Mouse (Mus musculus): ENCODE measurements around the gene Ptprm. TPM values are rescaled to one million over a fixed set of nuclear protein-coding genes. Genes with fewer than 3 reads are reported as not detected.

Gene Ptprm
- polyA plus RNA-seq, 1 experiment from 2014 or later: 10.3 TPM

DNA sequence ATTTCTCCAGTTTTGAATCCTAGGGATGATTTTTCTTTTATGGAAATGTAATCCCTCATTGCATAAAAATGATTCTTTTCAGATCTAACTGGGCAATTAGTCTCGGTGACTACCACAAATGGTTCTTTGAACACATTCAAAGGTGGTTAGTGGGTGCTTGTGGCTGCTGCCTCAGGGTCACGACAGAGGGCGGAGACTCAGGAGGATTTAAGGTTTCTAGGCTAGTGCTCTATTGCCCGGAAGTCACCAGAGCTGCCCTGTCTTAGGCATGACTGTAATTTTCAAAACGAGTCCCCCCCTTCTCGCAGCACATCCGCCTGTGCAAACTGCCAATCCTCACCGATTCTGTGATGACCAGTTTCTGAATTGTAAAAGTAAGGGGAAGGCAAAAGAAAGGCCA lies 683.0 kb downstream of the Ptprm start:
- WGBS: 63% methylated on average over 8 of the region's 8 CpGs
- H3K4me1 ChIP-seq (ENCODE audit: control insufficient read depth, insufficient read depth, low read length): no peaks in the 10 kb centered on the region
- no peak for DNase-seq (ENCODE audit: low spot score)
- no peak overlapping the region for H3K4me2 ChIP-seq (ENCODE audit: low read depth, low read length)
- ATAC-seq (replicated peaks; ENCODE audit: insufficient number of reproducible peaks, low FRiP score, low TSS enrichment, low read depth): no peak
- no peaks in the 10 kb centered on the region for H3K27me3 ChIP-seq (ENCODE audit: control insufficient read depth, insufficient read depth, low read length)
- H3K4me3 ChIP-seq (ENCODE audit: low read depth, low read length): no peak overlapping the region
- H3K9me3 ChIP-seq (replicated peaks; ENCODE audit: control insufficient read depth, low read length): no peaks in the 10 kb centered on the region
- H3K36me3 ChIP-seq (replicated peaks; ENCODE audit: control insufficient read depth, insufficient read depth, low read depth, low read length): no peaks in the 10 kb centered on the region
- H3K9ac ChIP-seq (replicated peaks; ENCODE audit: low read length): no peak overlapping the region
- no peak overlapping the region for H3K27ac ChIP-seq (replicated peaks; ENCODE audit: low read depth, low read length)

DNA sequence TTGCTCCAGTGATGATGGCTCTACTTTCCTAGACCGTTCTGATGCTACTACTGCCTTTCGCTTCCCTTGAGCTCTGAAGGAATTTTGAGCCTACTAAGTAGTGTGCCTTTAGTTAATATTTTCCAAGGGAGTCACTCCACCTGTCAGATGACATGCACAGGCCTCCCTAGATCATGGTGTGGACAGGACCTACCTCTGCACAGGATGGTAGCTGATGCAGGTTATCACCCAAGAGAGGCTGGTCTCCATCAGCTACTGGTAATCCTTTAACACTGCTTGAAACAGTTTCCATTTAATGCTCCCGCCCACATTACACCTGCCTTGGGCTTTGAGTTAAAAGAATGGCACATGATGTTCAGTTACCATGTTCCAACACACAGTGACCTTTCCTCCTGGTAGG lies 688.5 kb downstream of the Ptprm start:
- no peak for ATAC-seq (replicated peaks; ENCODE audit: insufficient number of reproducible peaks, low FRiP score, low TSS enrichment, low read depth)
- H3K4me2 ChIP-seq (ENCODE audit: low read depth, low read length): no peak overlapping the region
- DNase-seq (ENCODE audit: low spot score): no peak
- no peaks in the 10 kb centered on the region for H3K27me3 ChIP-seq (ENCODE audit: control insufficient read depth, insufficient read depth, low read length)
- 90% methylated on average over 3 of the region's 3 CpGs for WGBS
- H3K9me3 ChIP-seq (replicated peaks; ENCODE audit: control insufficient read depth, low read length): no peaks in the 10 kb centered on the region
- no peak overlapping the region for H3K27ac ChIP-seq (replicated peaks; ENCODE audit: low read depth, low read length)
- H3K4me3 ChIP-seq (ENCODE audit: low read depth, low read length): no peak overlapping the region
- no peak overlapping the region for H3K9ac ChIP-seq (replicated peaks; ENCODE audit: low read length)
- no peaks in the 10 kb centered on the region for H3K36me3 ChIP-seq (replicated peaks; ENCODE audit: control insufficient read depth, insufficient read depth, low read depth, low read length)
- no peaks in the 10 kb centered on the region for H3K4me1 ChIP-seq (ENCODE audit: control insufficient read depth, insufficient read depth, low read length)

DNA sequence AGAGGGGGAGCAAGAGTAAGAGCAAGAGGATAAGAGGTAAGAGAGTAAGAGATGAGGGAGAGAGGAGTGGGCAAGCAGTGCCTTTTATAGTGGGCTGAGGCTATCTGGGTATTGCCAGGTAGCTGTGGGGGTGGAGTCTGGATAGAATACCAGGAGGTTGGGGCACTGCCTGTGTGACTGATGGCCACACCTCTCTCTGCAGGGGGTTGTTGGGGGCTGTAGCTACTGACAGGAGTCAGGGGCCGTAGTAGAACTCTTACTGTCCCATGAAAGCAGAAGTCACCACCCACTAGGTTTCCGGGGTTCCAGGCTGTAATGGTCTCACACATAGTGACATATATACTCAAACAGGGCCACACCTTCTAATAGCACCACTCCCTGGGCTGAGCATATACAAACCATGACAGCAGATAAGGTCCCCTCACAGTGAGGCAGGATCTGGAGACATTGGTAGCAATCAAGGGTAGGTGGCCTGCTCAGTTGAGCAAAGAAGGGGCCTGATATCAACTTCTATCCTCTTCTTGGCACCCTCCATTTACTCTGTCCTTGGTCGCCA lies 689.0 kb downstream of the Ptprm start:
- Histone ChIP-seq H3K36me3 (replicated peaks; ENCODE audit: control insufficient read depth, insufficient read depth, low read depth, low read length) (no peaks in the 10 kb centered on the region), H3K4me3 (ENCODE audit: low read depth, low read length) (no peak overlapping the region), H3K4me1 (ENCODE audit: control insufficient read depth, insufficient read depth, low read length) (no peaks in the 10 kb centered on the region), H3K27me3 (ENCODE audit: control insufficient read depth, insufficient read depth, low read length) (no peaks in the 10 kb centered on the region), H3K9me3 (replicated peaks; ENCODE audit: control insufficient read depth, low read length) (no peaks in the 10 kb centered on the region), H3K27ac (replicated peaks; ENCODE audit: low read depth, low read length) (no peak overlapping the region), H3K4me2 (ENCODE audit: low read depth, low read length) (no peak overlapping the region), H3K9ac (replicated peaks; ENCODE audit: low read length) (no peak overlapping the region)
- ATAC-seq (replicated peaks; ENCODE audit: insufficient number of reproducible peaks, low FRiP score, low TSS enrichment, low read depth) (no peak), DNase-seq (ENCODE audit: low spot score) (no peak)
- WGBS: 85% methylated on average over 3 of the region's 3 CpGs

DNA sequence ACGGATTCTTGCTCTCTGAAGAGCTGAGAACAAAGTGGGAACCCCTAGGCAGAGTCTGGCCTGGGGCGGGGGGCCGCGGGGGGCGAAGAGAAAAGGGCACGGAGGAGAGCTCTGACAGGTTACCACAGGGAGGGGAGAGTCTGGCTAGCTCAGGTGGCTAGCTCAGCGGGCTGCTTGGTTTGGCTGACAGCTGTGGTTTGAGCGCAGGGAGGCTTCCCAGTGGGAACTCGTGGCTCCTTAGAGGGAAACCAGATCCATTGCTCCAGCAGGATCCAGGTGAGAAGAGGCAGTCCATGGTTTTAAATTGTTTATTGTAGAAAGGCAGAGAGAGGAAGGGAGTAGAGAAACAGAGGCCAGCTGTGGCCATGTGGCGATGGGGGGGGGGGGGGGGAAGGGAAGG lies 689.5 kb downstream of the Ptprm start:
- Histone ChIP-seq H3K4me1 (ENCODE audit: control insufficient read depth, insufficient read depth, low read length) (no peaks in the 10 kb centered on the region), H3K27ac (replicated peaks; ENCODE audit: low read depth, low read length) (no peak overlapping the region), H3K4me3 (ENCODE audit: low read depth, low read length) (no peak overlapping the region), H3K27me3 (ENCODE audit: control insufficient read depth, insufficient read depth, low read length) (no peaks in the 10 kb centered on the region), H3K9me3 (replicated peaks; ENCODE audit: control insufficient read depth, low read length) (no peaks in the 10 kb centered on the region), H3K9ac (replicated peaks; ENCODE audit: low read length) (no peak overlapping the region), H3K4me2 (ENCODE audit: low read depth, low read length) (no peak overlapping the region), H3K36me3 (replicated peaks; ENCODE audit: control insufficient read depth, insufficient read depth, low read depth, low read length) (no peaks in the 10 kb centered on the region)
- 56% methylated on average over 9 of the region's 10 CpGs for WGBS
- ATAC-seq (replicated peaks; ENCODE audit: insufficient number of reproducible peaks, low FRiP score, low TSS enrichment, low read depth) (no peak), DNase-seq (ENCODE audit: low spot score) (no peak)

DNA sequence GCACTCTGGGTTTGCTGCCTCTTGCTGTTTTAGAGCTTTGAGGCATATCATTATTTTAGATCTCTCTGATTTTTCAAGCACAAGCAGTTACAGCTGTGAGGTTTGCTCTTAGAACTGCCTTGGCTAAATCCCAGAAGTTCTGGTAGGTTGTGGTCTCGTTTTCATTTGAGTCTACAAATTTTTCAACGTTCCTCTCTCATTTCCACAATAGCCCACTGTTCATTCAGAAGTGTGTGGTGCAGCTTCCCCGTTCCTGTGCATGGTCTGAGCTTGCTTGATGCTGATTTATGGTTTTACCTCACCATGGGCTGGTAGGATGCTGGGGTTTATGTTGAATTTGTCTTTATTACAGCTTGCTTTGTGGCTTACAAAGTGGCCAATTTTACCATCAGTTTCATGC lies 695.0 kb downstream of the Ptprm start:
- Histone ChIP-seq H3K4me2 (ENCODE audit: low read depth, low read length) (no peak overlapping the region), H3K4me1 (ENCODE audit: control insufficient read depth, insufficient read depth, low read length) (no peaks in the 10 kb centered on the region), H3K27me3 (ENCODE audit: control insufficient read depth, insufficient read depth, low read length) (no peaks in the 10 kb centered on the region), H3K36me3 (replicated peaks; ENCODE audit: control insufficient read depth, insufficient read depth, low read depth, low read length) (no peaks in the 10 kb centered on the region), H3K27ac (replicated peaks; ENCODE audit: low read depth, low read length) (no peak overlapping the region), H3K9me3 (replicated peaks; ENCODE audit: control insufficient read depth, low read length) (no peaks in the 10 kb centered on the region), H3K9ac (replicated peaks; ENCODE audit: low read length) (no peak overlapping the region), H3K4me3 (ENCODE audit: low read depth, low read length) (no peak overlapping the region)
- WGBS: 64% methylated on average over 3 of the region's 3 CpGs
- ATAC-seq (replicated peaks; ENCODE audit: insufficient number of reproducible peaks, low FRiP score, low TSS enrichment, low read depth) (no peak), DNase-seq (ENCODE audit: low spot score) (no peak)

DNA sequence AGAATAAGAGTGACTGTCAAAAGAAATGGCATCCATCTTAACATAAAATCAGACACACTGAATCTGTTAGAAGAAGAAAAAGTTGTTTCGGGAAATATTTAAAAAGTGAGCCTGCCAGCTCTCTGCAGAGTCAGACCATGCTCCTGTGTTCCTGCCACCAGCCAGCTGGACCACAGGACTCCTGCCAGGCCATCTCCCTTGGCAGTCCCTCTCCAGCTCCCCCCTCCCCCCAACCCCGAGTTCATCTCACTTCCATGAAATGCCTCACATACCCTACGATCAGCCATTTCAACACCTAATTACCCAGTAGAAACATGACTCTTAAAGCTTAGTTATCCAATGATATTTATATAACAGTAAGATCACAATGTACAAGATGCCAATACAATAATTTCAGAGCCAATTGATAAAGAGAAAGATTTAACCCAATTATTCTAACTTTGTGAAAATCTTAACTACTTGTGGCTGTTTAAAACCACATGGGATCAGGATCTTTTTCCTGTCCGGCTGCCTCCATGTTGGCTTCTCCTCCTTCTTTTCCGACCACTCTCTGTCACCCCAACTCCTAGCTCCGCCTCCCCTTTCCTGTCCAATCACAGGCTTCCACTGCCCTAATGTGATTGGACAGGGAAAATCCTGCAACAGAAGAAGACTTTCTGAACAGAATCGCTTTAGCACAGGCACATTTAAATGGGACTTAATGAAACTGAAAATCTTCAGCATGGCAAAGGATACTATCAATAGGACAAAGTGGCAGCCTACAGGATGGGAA lies 716.1 kb downstream of the Ptprm start:
- DNase-seq (ENCODE audit: low spot score) (no peak), ATAC-seq (replicated peaks; ENCODE audit: insufficient number of reproducible peaks, low FRiP score, low TSS enrichment, low read depth) (no peak)
- 80% methylated on average over 7 of the region's 7 CpGs for WGBS
- Histone ChIP-seq H3K27ac (replicated peaks; ENCODE audit: low read depth, low read length) (no peak overlapping the region), H3K9ac (replicated peaks; ENCODE audit: low read length) (no peak overlapping the region), H3K36me3 (replicated peaks; ENCODE audit: control insufficient read depth, insufficient read depth, low read depth, low read length) (no peaks in the 10 kb centered on the region), H3K4me1 (ENCODE audit: control insufficient read depth, insufficient read depth, low read length) (no peaks in the 10 kb centered on the region), H3K9me3 (replicated peaks; ENCODE audit: control insufficient read depth, low read length) (no peaks in the 10 kb centered on the region), H3K4me3 (ENCODE audit: low read depth, low read length) (no peak overlapping the region), H3K27me3 (ENCODE audit: control insufficient read depth, insufficient read depth, low read length) (no peaks in the 10 kb centered on the region), H3K4me2 (ENCODE audit: low read depth, low read length) (no peak overlapping the region)

DNA sequence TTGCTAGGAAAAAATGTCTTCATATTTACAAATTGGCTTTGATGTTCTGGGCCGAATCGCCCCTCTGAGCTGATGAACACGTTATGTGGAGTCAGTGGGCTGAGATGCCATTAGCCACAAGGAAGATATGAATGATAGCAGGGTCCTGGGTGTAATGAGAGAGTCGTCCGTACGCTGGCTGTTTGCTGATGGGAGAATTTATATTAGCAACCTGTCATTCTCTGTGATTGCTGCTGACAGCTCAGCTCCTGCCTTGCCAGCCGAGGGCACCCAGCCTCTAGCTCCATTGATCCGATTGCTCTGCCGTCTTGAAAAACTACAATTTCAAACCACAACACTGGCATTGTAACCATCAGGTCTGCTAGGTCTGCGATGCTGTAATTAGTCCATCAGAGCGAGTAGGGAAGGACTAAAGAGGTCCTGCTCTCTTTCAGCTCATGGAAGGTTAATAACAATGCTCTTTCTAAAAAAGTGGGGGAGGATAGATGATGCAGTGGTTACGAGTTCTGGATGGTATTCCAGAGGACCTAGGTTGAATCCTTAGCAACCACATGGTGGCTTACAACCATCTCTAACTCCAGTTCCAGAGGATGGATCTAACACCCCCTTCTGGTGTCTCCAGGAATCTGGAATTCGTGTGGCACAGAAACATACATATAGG lies 734.1 kb downstream of the Ptprm start:
- H3K9ac ChIP-seq (replicated peaks; ENCODE audit: low read length): no peak overlapping the region
- WGBS: 79% methylated on average over 13 of the region's 13 CpGs
- no peak overlapping the region for H3K4me2 ChIP-seq (ENCODE audit: low read depth, low read length)
- no peaks in the 10 kb centered on the region for H3K36me3 ChIP-seq (replicated peaks; ENCODE audit: control insufficient read depth, insufficient read depth, low read depth, low read length)
- H3K27me3 ChIP-seq (ENCODE audit: control insufficient read depth, insufficient read depth, low read length): no peaks in the 10 kb centered on the region
- no peaks in the 10 kb centered on the region for H3K4me1 ChIP-seq (ENCODE audit: control insufficient read depth, insufficient read depth, low read length)
- H3K9me3 ChIP-seq (replicated peaks; ENCODE audit: control insufficient read depth, low read length): no peaks in the 10 kb centered on the region
- DNase-seq (ENCODE audit: low spot score) (no peak), ATAC-seq (replicated peaks; ENCODE audit: insufficient number of reproducible peaks, low FRiP score, low TSS enrichment, low read depth) (no peak)
- no peak overlapping the region for H3K4me3 ChIP-seq (ENCODE audit: low read depth, low read length)
- H3K27ac ChIP-seq (replicated peaks; ENCODE audit: low read depth, low read length): no peak overlapping the region

DNA sequence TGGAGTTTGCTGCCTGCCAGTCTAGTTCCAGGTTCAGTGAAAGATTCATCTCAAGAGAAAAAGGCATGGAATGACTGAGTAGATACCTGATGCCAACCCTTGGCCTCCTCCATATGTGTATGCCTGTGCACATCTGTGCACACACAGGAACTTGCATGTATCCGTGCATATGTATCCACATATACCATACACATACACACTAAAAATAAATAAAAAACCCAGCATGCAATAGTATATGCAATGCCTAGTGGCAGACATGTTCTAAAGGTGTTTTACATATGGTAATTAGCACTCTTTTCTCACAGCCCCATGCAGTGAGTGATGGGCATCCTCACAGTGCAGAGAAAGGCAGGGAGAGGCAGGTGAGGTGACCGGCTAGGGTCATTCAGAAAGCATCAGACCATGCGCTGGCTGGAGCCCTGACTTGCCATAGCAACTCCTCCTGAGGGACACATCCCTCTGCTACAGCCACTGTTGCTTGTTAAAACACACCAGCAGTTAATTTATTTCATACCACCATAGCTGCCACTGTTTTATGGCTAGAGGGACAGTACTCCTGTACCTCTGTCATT lies 734.9 kb downstream of the Ptprm start:
- H3K9ac ChIP-seq (replicated peaks; ENCODE audit: low read length): no peak overlapping the region
- no peak overlapping the region for H3K27ac ChIP-seq (replicated peaks; ENCODE audit: low read depth, low read length)
- no peaks in the 10 kb centered on the region for H3K9me3 ChIP-seq (replicated peaks; ENCODE audit: control insufficient read depth, low read length)
- H3K27me3 ChIP-seq (ENCODE audit: control insufficient read depth, insufficient read depth, low read length): no peaks in the 10 kb centered on the region
- no peaks in the 10 kb centered on the region for H3K36me3 ChIP-seq (replicated peaks; ENCODE audit: control insufficient read depth, insufficient read depth, low read depth, low read length)
- no peaks in the 10 kb centered on the region for H3K4me1 ChIP-seq (ENCODE audit: control insufficient read depth, insufficient read depth, low read length)
- WGBS: 84% methylated on average over 3 of the region's 3 CpGs
- ATAC-seq (replicated peaks; ENCODE audit: insufficient number of reproducible peaks, low FRiP score, low TSS enrichment, low read depth) (no peak), DNase-seq (ENCODE audit: low spot score) (no peak)
- H3K4me2 ChIP-seq (ENCODE audit: low read depth, low read length): no peak overlapping the region
- H3K4me3 ChIP-seq (ENCODE audit: low read depth, low read length): no peak overlapping the region
